Mouse (Mus musculus): ENCODE results near the gene Rorb.

DNA sequence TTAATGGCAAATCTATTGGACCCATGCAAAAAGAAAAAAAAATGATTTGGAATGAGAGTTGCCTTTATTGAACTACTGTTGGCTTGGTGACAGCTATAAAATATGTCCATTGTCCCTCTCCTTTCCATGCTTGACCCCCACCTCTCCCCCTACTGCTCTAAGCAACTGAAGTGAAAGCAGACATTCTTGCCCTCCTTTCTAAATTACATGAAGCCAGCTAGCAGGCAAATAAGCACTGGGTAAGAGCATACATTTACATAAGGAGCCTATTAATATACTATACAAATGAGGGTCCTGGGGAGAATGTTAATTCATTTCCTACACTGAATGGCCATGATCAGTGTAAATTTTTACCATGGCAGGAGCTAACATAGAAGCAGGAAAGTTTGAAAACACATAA lies 212.8 kb downstream of the Rorb start:
- TF ChIP-seq CTCF (IDR thresholded peaks at IDR 0.05; ENCODE audit: low read depth, low read length): no peak
- no peak for TF ChIP-seq POLR2A (IDR thresholded peaks at IDR 0.05; ENCODE audit: borderline replicate concordance, low read depth, low read length)
